In genomic region chr2:18064356-18064858, GRCm38 (mm10) we compare ENCODE assay signal across 8 mouse cellular contexts. TPM values are rescaled to one million over a fixed set of nuclear protein-coding genes. Genes with fewer than 3 reads are reported as not detected.
DNase-seq lines count a peak whose midpoint lies in the region; ATAC-seq and TF ChIP-seq lines count a peak whose summit lies in the region.

No protein-coding gene starts in this region.

- ATAC-seq in inflammation-experienced regulatory T-cells, adult 6 months = peak; percentile 81
- ATAC-seq in megakaryocyte-erythroid progenitor cell, adult 5-6 weeks (replicated peaks; ENCODE audit: low FRiP score, low TSS enrichment, poor library complexity, severe bottlenecking) = peak; percentile 81

- H3K4me1 ChIP-seq in cortical plate, adult 2 months (ENCODE audit: control insufficient read depth, insufficient read depth, low read length) = no peaks in the 10 kb centered on the region; the same call in 1 of the 2 replicates

- DNase-seq in adrenal gland, adult (ENCODE audit: inconsistent age in 2 of 2, low spot score in 1 of 2) = peak; percentile 96 to 97
- DNase-seq in gastrocnemius, postnatal 10 days = peak; percentile 88
- DNase-seq in left cerebral cortex, postnatal 14 days (ENCODE audit: low spot score in 2 of 2) = peak; percentile 91 to 92
- peak; percentile 95 for DNase-seq in right cerebral cortex, postnatal 25 days
- DNase-seq in urinary bladder, postnatal 36 days (ENCODE audit: low spot score in 2 of 2) = peak; percentile 81 to 89

- H3K4me3 ChIP-seq in cortical plate, adult 2 months (ENCODE audit: insufficient read depth, low read length) = peak overlapping the region; percentile 99

- intact Hi-C loops in left cerebral cortex, postnatal 14 days (cut with DNase I) = loop anchor here (5.0 kb wide), 1 partner anchor 37 kb away; no protein-coding TSS in a partner anchor

- TF ChIP-seq POLR2A in cortical plate, adult 2 months (IDR thresholded peaks at IDR 0.05; ENCODE audit: extremely low read depth, insufficient read depth, low read length) = peak; percentile 72

- peak overlapping the region; percentile 84 for H3K27ac ChIP-seq in cortical plate, adult 2 months (ENCODE audit: insufficient read depth, low read length)

- TF ChIP-seq CTCF in cortical plate, adult 2 months (IDR thresholded peaks at IDR 0.05; ENCODE audit: extremely low read depth, insufficient read depth, low read length) = no peak

RNA-seq across cellular contexts. Expression of gene Mllt10, which starts 9.4 kb away (rescaled TPM):
- 37.1 and 38.0 TPM in 2 replicates for polyA plus RNA-seq in cortical plate, adult 2 months (2012; rRNA removed)
- 10 to 100 TPM; 21.7 to 33.1 TPM for total RNA-seq in gastrocnemius, postnatal 10 days (2021)
- polyA plus RNA-seq in inflammation-experienced regulatory T-cells, adult 6 months (2017; shearing (Covaris generic)) = 10 to 100 TPM; 26.7 to 44.6 (median 37.8) TPM
- 10 to 100 TPM; 47.7 TPM for total RNA-seq in left cerebral cortex, postnatal 14 days (2021)
- total RNA-seq in megakaryocyte-erythroid progenitor cell, adult 5-6 weeks (2014; fragmentation: Nextera tagmentation) = 124 and 133 TPM in 2 replicates
- total RNA-seq in megakaryocyte-erythroid progenitor cell, adult 5-6 weeks (2017) = 71.4 and 79.9 TPM in 2 replicates

RNA-seq across cellular contexts. Expression of gene Skida1, which starts 15.6 kb away (rescaled TPM):
- polyA plus RNA-seq in cortical plate, adult 2 months (2012; rRNA removed) = 5.4 and 7.4 TPM in 2 replicates
- 1 to 10 TPM; 2.0 to 2.1 TPM for total RNA-seq in gastrocnemius, postnatal 10 days (2021)
- polyA plus RNA-seq in inflammation-experienced regulatory T-cells, adult 6 months (2017; shearing (Covaris generic)) = 1 to 10 TPM in 1 of 3 experiments, under 1 TPM in 2; 0.37 to 1.0 (median 0.83) TPM
- total RNA-seq in left cerebral cortex, postnatal 14 days (2021) = 1 to 10 TPM; 7.1 to 8.1 TPM
- total RNA-seq in megakaryocyte-erythroid progenitor cell, adult 5-6 weeks (2014; fragmentation: Nextera tagmentation) = not detected in 2 replicates
- total RNA-seq in megakaryocyte-erythroid progenitor cell, adult 5-6 weeks (2017) = not detected in 2 replicates

RNA-seq across cellular contexts. Expression of gene A930004D18Rik, which starts 26.9 kb away (rescaled TPM):
- 1.9 and 2.1 TPM in 2 replicates for polyA plus RNA-seq in cortical plate, adult 2 months (2012; rRNA removed)
- total RNA-seq in gastrocnemius, postnatal 10 days (2021) = 1 to 10 TPM; 2.2 to 2.7 TPM
- polyA plus RNA-seq in inflammation-experienced regulatory T-cells, adult 6 months (2017; shearing (Covaris generic)) = 1 to 10 TPM in 2 of 3 experiments, under 1 TPM in 1; 0.17 to 4.6 (median 2.0) TPM
- total RNA-seq in left cerebral cortex, postnatal 14 days (2021) = 1 to 10 TPM; 1.5 to 1.6 TPM
- total RNA-seq in megakaryocyte-erythroid progenitor cell, adult 5-6 weeks (2014; fragmentation: Nextera tagmentation) = not detected in 2 replicates
- total RNA-seq in megakaryocyte-erythroid progenitor cell, adult 5-6 weeks (2017) = not detected in 2 replicates

Comparison
In these comparisons a context has a peak if more than half of its experiments do, and no peak if none do; other contexts are left out.
1. Peak in every context shown above with its lines: DNase-seq, ATAC-seq, H3K4me3 ChIP-seq and H3K27ac ChIP-seq.